Mouse (Mus musculus) heart, embryonic 10.5 days (tissue): Measurements from ENCODE around the gene Tbx10. TPM values are rescaled to one million over a fixed set of nuclear protein-coding genes. Genes with fewer than 3 reads are reported as not detected.
A peak's percentile ranks its signal among the peaks of the same experiment; 100 is the strongest.
"Not testable (repeated sequence)": the region's sequence is repeated elsewhere in the genome, so short reads cannot be mapped to it uniquely, and the experiment has no call there.

Source experiments
- DNase-seq: peaks from one replicate; pipeline ENCODE4 v3.0.0-alpha.2; 2017; ENCODE audit warnings: low spot score
- H3K27ac ChIP-seq: fragments of 300-500 bp; sonication (generic); 2 replicates; pipeline ENCODE4 v1.5.1; 2016; ENCODE audit warnings: mild to moderate bottlenecking
- H3K27me3 ChIP-seq: fragments of 300-500 bp; sonication (generic); 2 replicates; pipeline ENCODE4 v1.6.1; 2016; ENCODE audit warnings: mild to moderate bottlenecking; ENCODE audit not compliant: poor library complexity, insufficient read depth, severe bottlenecking
- H3K36me3 ChIP-seq: fragments of 300-500 bp; sonication (generic); 2 replicates; pipeline ENCODE4 v1.6.1; 2016; ENCODE audit warnings: mild to moderate bottlenecking, moderate library complexity
- H3K4me1 ChIP-seq: fragments of 300-500 bp; sonication (generic); 2 replicates; pipeline ENCODE4 v1.6.1; 2016; ENCODE audit warnings: mild to moderate bottlenecking
- H3K4me3 ChIP-seq: fragments of 300-500 bp; sonication (generic); 2 replicates; pipeline ENCODE4 v1.5.1; 2016; ENCODE audit warnings: mild to moderate bottlenecking, moderate library complexity
- H3K9me3 ChIP-seq: fragments of 300-500 bp; sonication (generic); 2 replicates; pipeline ENCODE4 v1.6.1; 2016; ENCODE audit warnings: mild to moderate bottlenecking, moderate library complexity
- WGBS: fragments of 180-500 bp; shearing (Covaris S2); methylation state at CpG from one replicate; pipeline ENCODE4 v1.1.7; 2016; 5-methylcytosine and 5-hydroxymethylcytosine counted together
- polyA plus RNA-seq: library from polyadenylated mRNA; unstranded; fragments of >200 nt; fragmentation: Nextera tagmentation; extraction: Ambion mirVana; gene quantifications from 2 replicates; pipeline ENCODE4 v1.2.1, GENCODE M21; 2016

Gene Tbx10
- polyA plus RNA-seq, 1 experiment from 2014 or later, result 0.45 TPM

- no peaks in the 10 kb centered on the region for H3K9me3 ChIP-seq
- H3K4me3 ChIP-seq, result no peak overlapping the region; the same call in 1 of the 2 replicates
- H3K27ac ChIP-seq, result peak overlapping the region; percentile 53
- H3K4me1 ChIP-seq, result peaks cover 28% of the 10 kb centered on the region
- no peaks in the 10 kb centered on the region for H3K27me3 ChIP-seq
- no peak for DNase-seq
- peaks cover 6% of the 10 kb centered on the region for H3K36me3 ChIP-seq
These were observed 22.2 kb downstream of the Tbx10 start for GRCm38 (mm10) chr19:4014802-4015201.

GRCm38 (mm10) chr19:4015635-4016034, 23.1 kb downstream of the Tbx10 start:
- no peaks in the 10 kb centered on the region for H3K27me3 ChIP-seq
- H3K4me1 ChIP-seq, result peaks cover 28% of the 10 kb centered on the region
- H3K27ac ChIP-seq, result peak overlapping the region; percentile 53; the same call in 1 of the 2 replicates
- 38% methylated on average over 5 of the region's 5 CpGs for WGBS
- H3K36me3 ChIP-seq, result no peaks in the 10 kb centered on the region; the same call in 1 of the 2 replicates
- DNase-seq, result no peak
- H3K4me3 ChIP-seq, result no peak overlapping the region
- no peaks in the 10 kb centered on the region for H3K9me3 ChIP-seq

DNA sequence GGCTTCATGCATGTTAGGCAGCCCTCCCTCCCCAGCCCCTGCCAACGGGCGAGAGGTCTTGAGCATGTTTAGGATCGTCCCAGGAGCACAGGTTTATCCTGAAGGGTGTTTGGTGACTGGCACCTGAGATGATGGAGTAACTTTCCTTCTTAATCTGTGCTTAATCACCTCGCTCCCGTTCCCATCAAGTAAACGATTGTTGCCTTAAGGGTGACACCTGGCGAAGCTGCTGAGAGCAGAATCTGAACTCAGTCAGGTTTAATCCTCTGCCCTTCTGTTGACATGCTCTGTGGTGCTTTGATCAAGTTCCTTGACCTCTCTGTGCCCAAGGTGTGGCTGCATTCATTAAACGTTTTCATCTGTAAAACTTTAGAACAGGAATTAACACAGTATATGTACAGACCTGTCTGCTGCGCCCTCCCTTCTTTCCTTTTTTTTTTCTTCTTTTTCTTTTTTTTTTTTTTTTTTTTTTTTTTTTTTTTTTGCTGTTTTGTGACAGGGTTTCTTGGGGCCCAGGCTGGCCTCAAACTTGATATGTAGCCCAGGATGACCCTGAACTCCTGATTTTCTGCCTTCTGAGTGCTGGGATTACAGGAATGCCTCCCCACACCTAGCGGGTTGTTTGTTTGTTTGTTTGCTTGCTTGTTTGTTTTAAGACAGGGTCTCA, 25.5 kb downstream of the Tbx10 start:
- peaks cover 16% of the 10 kb centered on the region for H3K4me1 ChIP-seq
- no peak overlapping the region for H3K27ac ChIP-seq
- no peaks in the 10 kb centered on the region for H3K27me3 ChIP-seq
- H3K36me3 ChIP-seq, result no peaks in the 10 kb centered on the region
- no peaks in the 10 kb centered on the region for H3K9me3 ChIP-seq
- WGBS, result 56% methylated on average over 10 of the region's 10 CpGs
- no peak for DNase-seq
- no peak overlapping the region for H3K4me3 ChIP-seq

DNA sequence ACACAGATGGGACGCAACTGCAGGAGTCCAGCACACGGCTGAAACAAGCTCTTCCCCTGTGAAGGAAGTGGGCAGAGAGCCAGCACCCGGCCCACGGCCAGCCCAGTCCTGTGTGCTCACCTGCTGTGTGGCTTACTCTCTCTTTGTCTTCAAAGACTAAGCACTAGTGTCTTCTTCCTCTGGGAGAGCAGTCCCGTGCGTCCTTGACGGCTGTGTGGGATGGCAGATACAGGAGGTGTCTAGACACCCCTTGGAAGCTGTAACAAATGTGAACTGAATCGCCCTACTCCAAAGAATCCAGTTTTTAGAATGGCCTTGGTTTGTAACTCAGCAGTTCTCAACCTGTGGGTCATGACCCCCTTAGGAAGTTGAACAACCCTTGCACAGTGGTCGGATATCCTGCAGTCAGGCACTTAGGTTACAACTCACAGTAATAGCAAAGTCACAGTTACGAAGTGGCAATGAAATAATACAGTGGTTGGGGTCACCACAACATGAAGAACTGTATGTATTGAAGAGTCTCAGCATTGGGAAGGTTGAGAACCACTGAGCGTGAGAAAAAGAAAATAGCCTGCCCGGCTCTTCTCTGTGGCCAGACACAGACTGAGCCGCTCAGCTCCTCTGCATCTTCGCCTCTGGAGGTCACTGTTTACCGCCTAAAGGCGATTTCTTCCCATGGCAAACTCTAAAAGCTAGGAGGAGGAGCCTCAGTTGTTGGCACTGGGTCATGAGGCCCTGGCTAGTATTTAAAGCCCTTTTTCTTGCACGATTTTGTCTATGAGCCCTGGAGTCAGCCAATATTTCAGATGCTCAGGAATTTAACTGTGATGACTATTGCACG, 26.4 kb downstream of the Tbx10 start:
- H3K4me1 ChIP-seq, result peaks cover 10% of the 10 kb centered on the region
- no peak overlapping the region for H3K27ac ChIP-seq
- no peaks in the 10 kb centered on the region for H3K9me3 ChIP-seq
- no peaks in the 10 kb centered on the region for H3K36me3 ChIP-seq
- H3K4me3 ChIP-seq, result no peak overlapping the region
- no peaks in the 10 kb centered on the region for H3K27me3 ChIP-seq
- WGBS, result 38% methylated on average over 18 of the region's 18 CpGs
- peak; percentile 90 for DNase-seq

DNA sequence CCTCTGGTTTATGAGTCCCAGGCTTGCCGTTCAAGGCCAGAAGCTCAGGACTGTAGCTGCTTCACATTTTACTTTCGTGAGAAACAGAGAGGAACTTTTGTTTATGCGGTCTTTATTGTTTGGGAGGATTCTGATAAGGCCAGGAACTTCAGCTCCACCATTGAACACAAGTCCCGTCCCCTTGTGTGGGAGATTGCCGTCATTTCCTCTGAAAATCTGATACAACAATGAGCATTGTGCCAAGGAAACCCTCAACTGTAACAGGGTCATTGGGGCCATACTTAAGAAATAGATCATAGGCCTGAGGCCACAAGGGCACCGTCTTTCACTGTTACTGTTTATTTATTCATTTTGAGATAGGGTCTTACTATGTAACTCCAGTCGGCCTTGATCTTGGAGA, 30.6 kb downstream of the Tbx10 start:
- DNase-seq, result no peak
- Histone ChIP-seq H3K9me3 (peaks cover 5% of the 10 kb centered on the region; the same call in 1 of the 2 replicates), H3K36me3 (no peaks in the 10 kb centered on the region), H3K27me3 (no peaks in the 10 kb centered on the region), H3K4me1 (no peaks in the 10 kb centered on the region), H3K4me3 (no peak overlapping the region), H3K27ac (no peak overlapping the region)
- 57% methylated on average over 7 of the region's 7 CpGs for WGBS

GRCm38 (mm10) chr19:4027576-4027975, 35.0 kb downstream of the Tbx10 start:
- Histone ChIP-seq H3K4me1 (no peaks in the 10 kb centered on the region), H3K4me3 (no peak overlapping the region), H3K36me3 (no peaks in the 10 kb centered on the region), H3K27me3 (no peaks in the 10 kb centered on the region), H3K27ac (no peak overlapping the region), H3K9me3 (peaks cover 5% of the 10 kb centered on the region; the same call in 1 of the 2 replicates)
- no peak for DNase-seq

DNA sequence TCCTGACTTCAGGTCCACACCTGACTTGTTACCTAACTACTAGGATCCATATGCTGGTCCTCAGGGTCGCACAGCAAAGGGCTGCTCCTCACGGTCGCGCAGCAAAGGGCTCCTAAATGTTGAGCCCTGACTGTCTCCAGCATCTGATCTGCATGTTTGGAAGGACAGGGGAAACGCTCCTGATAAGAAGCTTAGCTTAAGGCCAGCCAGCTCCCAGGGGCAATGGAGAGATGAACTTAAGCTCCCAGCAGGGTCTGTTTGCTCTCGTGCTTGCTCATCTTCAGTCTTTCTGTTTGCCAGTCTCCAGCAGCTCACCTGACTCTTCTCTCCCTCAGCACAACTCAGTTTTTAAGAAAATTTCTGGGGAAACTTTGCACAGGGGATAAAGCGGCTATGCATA, 40.1 kb downstream of the Tbx10 start:
- DNase-seq, result no peak
- WGBS, result 45% methylated on average over 7 of the region's 7 CpGs
- no peak overlapping the region for H3K27ac ChIP-seq

GRCm38 (mm10) chr19:4033298-4033697, 40.7 kb downstream of the Tbx10 start:
- 69% methylated on average over 3 of the region's 3 CpGs for WGBS
- H3K27ac ChIP-seq, result no peak overlapping the region

More for the DNA sequence above, 40.1 kb downstream of the Tbx10 start:
- Histone ChIP-seq H3K4me3 (no peak overlapping the region), H3K9me3 (no peaks in the 10 kb centered on the region), H3K27me3 (no peaks in the 10 kb centered on the region), H3K36me3 (peaks cover 11% of the 10 kb centered on the region; the same call in 1 of the 2 replicates), H3K4me1 (peaks cover 15% of the 10 kb centered on the region)

GRCm38 (mm10) chr19:4033742-4034141, 41.2 kb downstream of the Tbx10 start:
- 68% methylated on average over 5 of the region's 5 CpGs for WGBS
- no peak overlapping the region for H3K27ac ChIP-seq
- H3K36me3 ChIP-seq, result peaks cover 11% of the 10 kb centered on the region; the same call in 1 of the 2 replicates
- no peak for DNase-seq
- no peak overlapping the region for H3K4me3 ChIP-seq
- H3K27me3 ChIP-seq, result no peaks in the 10 kb centered on the region
- H3K4me1 ChIP-seq, result peaks cover 19% of the 10 kb centered on the region
- H3K9me3 ChIP-seq, result no peaks in the 10 kb centered on the region

More at GRCm38 (mm10) chr19:4033298-4033697, 40.7 kb downstream of the Tbx10 start:
- Histone ChIP-seq H3K27me3 (no peaks in the 10 kb centered on the region), H3K9me3 (no peaks in the 10 kb centered on the region), H3K4me3 (no peak overlapping the region), H3K4me1 (peaks cover 19% of the 10 kb centered on the region), H3K36me3 (peaks cover 11% of the 10 kb centered on the region; the same call in 1 of the 2 replicates)
- DNase-seq, result no peak

- Histone ChIP-seq H3K4me1 (peaks cover 19% of the 10 kb centered on the region), H3K4me3 (no peak overlapping the region), H3K27me3 (no peaks in the 10 kb centered on the region), H3K36me3 (peaks cover 11% of the 10 kb centered on the region; the same call in 1 of the 2 replicates), H3K27ac (no peak overlapping the region), H3K9me3 (no peaks in the 10 kb centered on the region)
- 82% methylated on average over 12 of the region's 12 CpGs for WGBS
- no peak for DNase-seq
These were observed 43.9 kb downstream of the Tbx10 start for GRCm38 (mm10) chr19:4036327-4037045.

DNA sequence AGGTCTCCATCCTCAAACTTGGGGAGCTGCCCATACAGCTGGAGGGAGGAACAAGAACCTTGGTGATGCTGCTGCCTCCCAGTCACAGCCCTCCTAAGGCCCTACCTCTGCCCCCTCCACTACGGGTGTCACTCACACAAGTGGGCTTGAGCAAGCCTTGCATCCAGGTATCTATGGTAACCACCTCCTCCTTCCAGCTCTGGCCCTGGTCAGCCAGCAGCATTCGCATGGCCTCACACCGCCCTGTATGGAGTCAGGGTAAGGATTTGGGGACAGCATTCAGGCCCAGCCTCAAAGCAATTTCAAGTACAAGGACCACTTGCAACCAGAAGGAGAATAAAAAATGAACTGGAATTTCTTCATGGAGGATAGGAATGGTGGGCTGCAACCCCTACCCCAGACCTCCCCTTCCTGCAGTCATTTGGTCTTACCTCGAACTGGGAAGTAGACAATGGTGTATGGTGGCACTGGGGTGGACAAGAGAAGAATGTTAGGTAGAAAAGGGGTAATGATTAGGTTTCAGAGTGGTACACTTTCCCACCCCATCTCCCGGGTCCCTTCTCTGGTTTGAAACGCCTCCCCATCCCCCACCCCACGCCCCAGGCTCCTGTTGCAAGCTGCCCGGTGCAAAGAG, 44.7 kb downstream of the Tbx10 start:
- Histone ChIP-seq H3K4me3 (peak overlapping the region; percentile 87), H3K4me1 (peaks cover 25% of the 10 kb centered on the region), H3K36me3 (peaks cover 11% of the 10 kb centered on the region; the same call in 1 of the 2 replicates), H3K27ac (peak overlapping the region; percentile 95)
- 24% methylated on average over 7 of the region's 8 CpGs for WGBS
- not testable (repeated sequence) for H3K9me3 ChIP-seq, DNase-seq, H3K27me3 ChIP-seq

DNA sequence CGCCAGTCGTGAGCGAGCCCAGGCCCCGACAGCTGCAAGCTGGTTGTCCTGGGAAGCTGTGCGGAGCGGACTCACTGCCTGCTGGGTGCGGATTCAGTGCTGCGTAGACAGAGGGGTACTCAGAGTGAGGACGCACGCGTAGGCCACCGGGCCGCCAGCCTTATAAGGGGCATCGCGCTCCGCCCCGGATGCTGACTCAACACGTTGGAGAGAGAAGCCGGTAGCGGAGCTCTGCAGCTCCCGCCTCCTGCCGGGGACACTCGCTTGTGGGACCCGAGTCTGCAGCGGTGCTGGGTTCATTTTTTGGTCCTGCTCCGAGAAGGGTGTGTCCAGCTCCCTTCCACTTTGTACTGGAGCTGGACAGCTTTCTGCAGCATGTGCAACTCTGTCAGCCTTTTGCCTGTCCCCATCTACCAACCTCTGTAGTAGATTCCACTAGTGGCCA, 45.3 kb downstream of the Tbx10 start, which contains the start of gene Gstp1:
Gene Gstp1, minus strand, starts transcription at position 198 of the 445 bp plus-strand sequence.
- peaks cover 25% of the 10 kb centered on the region for H3K4me1 ChIP-seq
- peak within 1 kb of the TSS; percentile 95 for H3K27ac ChIP-seq
- peaks cover 11% of the 10 kb centered on the region; the same call in 1 of the 2 replicates for H3K36me3 ChIP-seq
- WGBS, result 0% methylated on average over 26 of the region's 26 CpGs
- H3K9me3 ChIP-seq, result no peaks in the 10 kb centered on the region
- DNase-seq, result peak; percentile 96
- H3K4me3 ChIP-seq, result peak within 1 kb of the TSS; percentile 87
- no peaks in the 10 kb centered on the region for H3K27me3 ChIP-seq
